9 mouse cellular contexts compared by ENCODE assay signal in the genomic region with DNA sequence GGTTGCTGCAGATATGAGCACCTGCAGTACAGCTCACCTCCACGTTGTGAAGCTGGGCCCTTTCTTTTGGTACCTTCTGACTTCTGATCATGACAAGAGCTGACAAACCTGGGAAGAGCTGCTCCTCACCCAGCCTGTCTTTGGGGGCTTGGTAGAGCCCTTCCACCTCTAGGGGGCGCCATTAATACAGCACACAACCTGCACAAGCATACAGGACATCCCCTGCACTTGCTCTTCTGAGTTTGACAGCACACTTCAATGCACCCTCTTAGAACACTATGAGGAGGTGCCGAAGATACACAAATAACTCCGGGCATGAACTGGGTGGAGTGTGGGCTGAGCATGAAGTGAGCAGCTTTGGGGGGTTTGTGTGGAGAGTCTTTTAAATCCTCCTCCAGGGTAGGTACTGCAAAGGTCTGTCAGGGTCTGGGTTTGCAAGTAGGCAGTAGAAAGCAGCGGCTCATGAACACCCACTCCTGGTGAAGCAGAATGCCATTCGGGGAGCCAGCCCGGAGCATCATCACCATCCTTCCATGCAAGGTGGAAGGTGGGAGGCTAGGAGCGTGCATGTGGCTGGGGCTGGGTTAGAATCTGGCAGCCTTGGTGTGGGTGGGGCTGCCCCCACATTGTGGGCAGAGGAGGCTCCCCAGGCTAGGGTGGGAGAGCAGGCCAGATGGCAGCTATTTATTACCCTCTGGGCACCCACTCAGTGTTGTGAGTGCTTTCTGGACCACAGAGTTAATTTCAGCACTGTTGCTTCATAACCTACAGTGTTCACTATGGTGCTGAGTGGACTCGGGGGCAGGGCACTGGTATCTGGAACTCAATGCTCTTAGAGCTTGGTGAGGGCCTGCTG. TPM values are rescaled to one million over a fixed set of nuclear protein-coding genes. Genes with fewer than 3 reads are reported as not detected.
DNase-seq lines count a peak whose midpoint lies in the region; ATAC-seq and TF ChIP-seq lines count a peak whose summit lies in the region.
"Had no signal": no experiment of that assay in that cellular context is flagged by ENCODE, and none has a peak within 500 bp of the region (broad histone marks: within the 10 kb centered on the region; RNA-seq: fewer than 3 reads in every experiment).

No protein-coding gene starts in this region.

- peaks cover 31% of the 10 kb centered on the region for H3K4me1 ChIP-seq in forebrain, embryonic 10.5 days
- peaks cover 12% of the 10 kb centered on the region; the same call in 1 of the 2 replicates for H3K4me1 ChIP-seq in heart, postnatal 0 days (ENCODE audit: control insufficient read depth, insufficient read depth)

- ATAC-seq in heart, postnatal 0 days (ENCODE audit: insufficient read depth, low read depth): peak; percentile 42

- H3K9me3 ChIP-seq in forebrain, embryonic 10.5 days: no peaks in the 10 kb centered on the region
- no peaks in the 10 kb centered on the region for H3K9me3 ChIP-seq in heart, postnatal 0 days (replicated peaks; ENCODE audit: control insufficient read depth, low read length)
- H3K9me3 ChIP-seq: megakaryocyte, embryonic 14.5 days had no signal

- H3K27ac ChIP-seq in forebrain, embryonic 10.5 days: 0 out of 2 replicates have a peak overlapping the region, but pooled peaks have one; percentile 12
- peak overlapping the region; percentile 60 for H3K27ac ChIP-seq in heart, postnatal 0 days (ENCODE audit: low read depth)

- H3K4me3 ChIP-seq in forebrain, embryonic 10.5 days: no peak overlapping the region
- no peak overlapping the region for H3K4me3 ChIP-seq in heart, postnatal 0 days (ENCODE audit: low read depth, low read length)
- H3K4me3 ChIP-seq: megakaryocyte, embryonic 14.5 days had no signal

- TF ChIP-seq CTCF in brain, embryonic 14.5 days (IDR thresholded peaks at IDR 0.05; ENCODE audit: borderline replicate concordance, extremely low read depth, insufficient read depth, insufficient read length): peak; percentile 79
- TF ChIP-seq CTCF in heart, postnatal 0 days (IDR thresholded peaks at IDR 0.05; ENCODE audit: low read depth): peak; percentile 75

- H3K4me2 ChIP-seq in heart, postnatal 0 days (ENCODE audit: low read depth, low read length): no peak overlapping the region

- H3K9ac ChIP-seq in heart, postnatal 0 days (replicated peaks; ENCODE audit: low read depth, low read length): no peak overlapping the region

- WGBS in forebrain, embryonic 10.5 days: 66% methylated on average over 9 of the region's 9 CpGs
- 52% methylated on average over 9 of the region's 9 CpGs for WGBS in heart, postnatal 0 days

- no peak for TF ChIP-seq POLR2A in brain, embryonic 14.5 days (IDR thresholded peaks at IDR 0.05; ENCODE audit: borderline replicate concordance, extremely low read depth, insufficient read depth, insufficient read length, poor library complexity, severe bottlenecking)

- TF ChIP-seq EP300 in heart, postnatal 0 days (IDR thresholded peaks at IDR 0.05; ENCODE audit: low read depth): no peak

- peaks cover 48% of the 10 kb centered on the region for H3K27me3 ChIP-seq in forebrain, embryonic 10.5 days (ENCODE audit: poor library complexity, severe bottlenecking)
- no peaks in the 10 kb centered on the region for H3K27me3 ChIP-seq in heart, postnatal 0 days (ENCODE audit: control insufficient read depth, insufficient read depth, low read length)

- peak; percentile 46 to 62 for DNase-seq in adrenal gland, adult 18-20 months (ENCODE audit: low spot score in 2 of 2)
- no peak for DNase-seq in adrenal gland, postnatal 4 days (ENCODE audit: low spot score in 2 of 2)
- DNase-seq in brain, embryonic 14.5 days (ENCODE audit: low read depth): peak; percentile 88
- peak; percentile 40 for DNase-seq in forebrain, embryonic 10.5 days (ENCODE audit: extremely low spot score, low spot score)
- DNase-seq in heart, postnatal 0 days (ENCODE audit: low spot score): peak; percentile 74
- peak; percentile 64 for DNase-seq in layer of hippocampus, adult 9-10 months (ENCODE audit: low spot score)
- peak; percentile 70 for DNase-seq in lung, postnatal 14 days
- peak; percentile 76 to 81 for DNase-seq in right cerebral cortex, postnatal 36 days (ENCODE audit: low spot score in 2 of 2)

- H3K36me3 ChIP-seq in forebrain, embryonic 10.5 days (replicated peaks): peaks cover 11% of the 10 kb centered on the region
- 0 out of 2 replicates have a peak, but pooled peaks cover 5% of the 10 kb centered on the region for H3K36me3 ChIP-seq in heart, postnatal 0 days (replicated peaks; ENCODE audit: control insufficient read depth, insufficient read depth, low read length)

RNA-seq across cellular contexts. Expression of a gene that starts 59.5 kb away (rescaled TPM):
- total RNA-seq in adrenal gland, adult 18-20 months (2021): 10 to 100 TPM; 18.1 to 25.4 TPM
- 10 to 100 TPM; 25.1 to 29.6 TPM for total RNA-seq in adrenal gland, postnatal 4 days (2021)
- polyA plus RNA-seq in brain, embryonic 14.5 days (2012; rRNA removed): 17.3 and 18.4 TPM in 2 replicates
- polyA plus RNA-seq in forebrain, embryonic 10.5 days (2016; fragmentation: Nextera tagmentation; extraction: Ambion mirVana): 8.9 and 9.4 TPM in 2 replicates
- total RNA-seq in heart, postnatal 0 days (2014; rRNA removed; ENCODE audit: low replicate concordance): 19.1 and 23.9 TPM in 2 replicates
- polyA plus RNA-seq in heart, postnatal 0 days (2015; fragmentation: Nextera tagmentation; extraction: Ambion mirVana): 3.4 and 4.5 TPM in 2 replicates

RNA-seq across cellular contexts. Expression of a gene that starts 59.6 kb away (rescaled TPM):
- 10 to 100 TPM; 51.1 to 67.4 TPM for total RNA-seq in adrenal gland, adult 18-20 months (2021)
- total RNA-seq in adrenal gland, postnatal 4 days (2021): 10 to 100 TPM; 74.6 to 78.3 TPM
- 53.6 and 67.0 TPM in 2 replicates for polyA plus RNA-seq in brain, embryonic 14.5 days (2012; rRNA removed)
- polyA plus RNA-seq in forebrain, embryonic 10.5 days (2016; fragmentation: Nextera tagmentation; extraction: Ambion mirVana): 43.5 and 46.6 TPM in 2 replicates
- 66.6 and 70.8 TPM in 2 replicates for total RNA-seq in heart, postnatal 0 days (2014; rRNA removed; ENCODE audit: low replicate concordance)
- 14.5 and 14.9 TPM in 2 replicates for polyA plus RNA-seq in heart, postnatal 0 days (2015; fragmentation: Nextera tagmentation; extraction: Ambion mirVana)

Comparison
In these comparisons a context has a peak if more than half of its experiments do, and no peak if none do; other contexts are left out.
1. DNase-seq: peak in adrenal gland, adult 18-20 months (2 of 2), brain, embryonic 14.5 days (single experiment), forebrain, embryonic 10.5 days (single experiment), heart, postnatal 0 days (single experiment), layer of hippocampus, adult 9-10 months (single experiment), lung, postnatal 14 days (single experiment) and right cerebral cortex, postnatal 36 days (2 of 2); none in adrenal gland, postnatal 4 days (0 of 2).